Mouse (Mus musculus) embryonic fibroblast, embryonic 13.5 days (primary cell): Measurements from ENCODE around the gene Cnpy2.

Experiments used
- CTCF ChIP-seq: IDR thresholded peaks from 2 replicates; pipeline ENCODE4 v1.5.1; 2011; ENCODE audit warnings: mild to moderate bottlenecking, control low read depth, low read length, moderate library complexity, borderline replicate concordance; ENCODE audit not compliant: insufficient read depth
- POLR2A ChIP-seq: IDR thresholded peaks from 2 replicates; pipeline ENCODE4 v1.6.1; 2011; ENCODE audit warnings: low read depth, mild to moderate bottlenecking, control low read depth, low read length, moderate library complexity

- no peak for TF ChIP-seq CTCF
- peak; percentile 80 for TF ChIP-seq POLR2A
Observed at GRCm38 (mm10) chr10:128337306-128338181, 15.3 kb downstream of the Cnpy2 start, which contains the start of gene Cs.
